Mouse (Mus musculus) brain, adult 10 weeks (tissue): ENCODE results near the gene Rhox13. TPM values are rescaled to one million over a fixed set of nuclear protein-coding genes. Genes with fewer than 3 reads are reported as not detected.

ENCODE experiments used
- polyA plus RNA-seq: library from polyadenylated mRNA; stranded (reverse); fragments of 350-450 nt; fragmentation: Illumina TruSeq; extraction: RNeasy Lipid Tissue Mini Kit (QIAGEN cat#74804); gene quantifications from one replicate; pipeline ENCODE4 v1.2.3, GENCODE M21; 2015; ENCODE audit warnings: low read depth, low replicate concordance

Gene Rhox13
- polyA plus RNA-seq: not detected

GRCm38 (mm10) chrX:38120982-38121381 is at the start of gene Rhox13:
Gene Rhox13 (plus strand): TSS chrX:38121219.

GRCm38 (mm10) chrX:38085041-38085440 is 36.0 kb upstream of the Rhox13 start, which contains the start of gene Rhox11:
Gene Rhox11 (minus strand): TSS chrX:38085141.

GRCm38 (mm10) chrX:38110807-38111206 is 10.2 kb upstream of the Rhox13 start, which contains the start of gene Rhox12:
Gene Rhox12 (minus strand): TSS chrX:38110907.

Other genes with a start within 250 kb of the Rhox13 start
- gene Rhox8, start 242.3 kb upstream of the Rhox13 start, polyA plus RNA-seq: not detected
- not detected for gene Rhox7b, start 224.0 kb upstream of the Rhox13 start, polyA plus RNA-seq
- not detected for gene Rhox9, start 219.4 kb upstream of the Rhox13 start, polyA plus RNA-seq
- gene Btg1-ps1, start 102.4 kb upstream of the Rhox13 start, polyA plus RNA-seq: not detected
- gene Btg1-ps2, start 78.1 kb upstream of the Rhox13 start, polyA plus RNA-seq: not detected
- not detected for gene Rhox10, start 54.7 kb upstream of the Rhox13 start, polyA plus RNA-seq
- not detected for gene Rhox11, start 36.1 kb upstream of the Rhox13 start, polyA plus RNA-seq
- gene Rhox12, start 10.3 kb upstream of the Rhox13 start, polyA plus RNA-seq: not detected
- 21.4 TPM for gene Zbtb33, start 68.6 kb downstream of the Rhox13 start, polyA plus RNA-seq
- 21.5 TPM for gene Tmem255a, start 131.2 kb downstream of the Rhox13 start, polyA plus RNA-seq
- gene Atp1b4, start 195.0 kb downstream of the Rhox13 start, polyA plus RNA-seq: not detected